12 mouse cellular contexts compared by ENCODE assay signal in the genomic region with DNA sequence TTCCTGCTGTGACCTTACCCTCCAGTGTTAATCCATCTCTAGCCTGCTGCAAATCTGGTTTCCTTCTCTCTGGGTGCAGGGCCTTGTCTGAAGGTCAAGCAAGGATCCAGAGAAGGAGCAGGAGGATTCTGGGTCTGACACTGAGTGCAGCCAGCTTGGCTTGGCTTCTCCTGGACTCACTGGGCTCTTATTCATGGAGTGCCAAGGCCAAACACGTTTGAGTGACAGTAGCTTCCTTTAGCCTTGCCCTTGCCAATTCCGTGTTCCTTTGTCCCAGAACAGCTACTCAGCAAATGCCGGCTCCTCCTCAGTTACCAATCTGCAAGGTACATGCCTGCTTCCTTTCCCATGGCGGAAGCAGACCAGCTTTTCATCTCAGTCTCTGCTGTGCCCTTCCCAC. TPM values are rescaled to one million over a fixed set of nuclear protein-coding genes. Genes with fewer than 3 reads are reported as not detected.
DNase-seq lines count a peak whose midpoint lies in the region; ATAC-seq and TF ChIP-seq lines count a peak whose summit lies in the region.
"Had no signal": no experiment of that assay in that cellular context is flagged by ENCODE, and none has a peak within 500 bp of the region (broad histone marks: within the 10 kb centered on the region; RNA-seq: fewer than 3 reads in every experiment).

No protein-coding gene starts in this region.

- WGBS in heart, embryonic 12.5 days, result 50% methylated on average over 4 of the region's 4 CpGs

- TF ChIP-seq CTCF in brain, embryonic 14.5 days (IDR thresholded peaks at IDR 0.05; ENCODE audit: borderline replicate concordance, extremely low read depth, insufficient read depth, insufficient read length), result no peak

- H3K27me3 ChIP-seq in heart, embryonic 12.5 days (replicated peaks), result no peaks in the 10 kb centered on the region
- H3K27me3 ChIP-seq: forebrain, embryonic 15.5 days; hindbrain, embryonic 13.5 days had no signal

- DNase-seq in heart, adult 11 months, result peak; percentile 95
- DNase-seq in ovary, adult 18-20 months (ENCODE audit: low spot score), result peak; percentile 58
- no peak for DNase-seq in ovary, postnatal 10 days (ENCODE audit: low spot score)
- peak; percentile 55 for DNase-seq in brain, embryonic 14.5 days (ENCODE audit: low read depth)
- peak; percentile 73 for DNase-seq in lung, postnatal 36 days
- no peak for DNase-seq in spleen, postnatal 14 days (ENCODE audit: low spot score in 2 of 2)
- no peak for DNase-seq in spleen, adult 18-20 months
- DNase-seq: layer of hippocampus, postnatal 36 days had no signal

- TF ChIP-seq POLR2A in brain, embryonic 14.5 days (IDR thresholded peaks at IDR 0.05; ENCODE audit: borderline replicate concordance, extremely low read depth, insufficient read depth, insufficient read length, poor library complexity, severe bottlenecking), result no peak

- no peak overlapping the region for H3K9ac ChIP-seq in heart, embryonic 12.5 days
- H3K9ac ChIP-seq: forebrain, embryonic 15.5 days; hindbrain, embryonic 13.5 days had no signal

- no peaks in the 10 kb centered on the region for H3K36me3 ChIP-seq in heart, embryonic 12.5 days
- H3K36me3 ChIP-seq: forebrain, embryonic 15.5 days; hindbrain, embryonic 13.5 days had no signal

- no peak overlapping the region for H3K4me2 ChIP-seq in heart, embryonic 12.5 days
- H3K4me2 ChIP-seq: forebrain, embryonic 15.5 days; hindbrain, embryonic 13.5 days; liver, embryonic 11.5 days had no signal

- no peak for ATAC-seq in heart, embryonic 12.5 days (ENCODE audit: insufficient number of reproducible peaks, low FRiP score)
- ATAC-seq: forebrain, embryonic 15.5 days had no signal

- H3K9me3 ChIP-seq in heart, embryonic 12.5 days (replicated peaks), result no peaks in the 10 kb centered on the region
- H3K9me3 ChIP-seq: forebrain, embryonic 15.5 days; hindbrain, embryonic 13.5 days had no signal

- no peak overlapping the region for H3K27ac ChIP-seq in heart, embryonic 12.5 days (ENCODE audit: poor library complexity, severe bottlenecking)
- H3K27ac ChIP-seq: forebrain, embryonic 15.5 days; hindbrain, embryonic 13.5 days had no signal

- H3K4me3 ChIP-seq in heart, embryonic 12.5 days, result no peak overlapping the region
- H3K4me3 ChIP-seq: forebrain, embryonic 15.5 days; hindbrain, embryonic 13.5 days had no signal

- peaks cover 55% of the 10 kb centered on the region for H3K4me1 ChIP-seq in heart, embryonic 12.5 days (replicated peaks)

RNA-seq across cellular contexts. Expression of gene Cryaa, which starts 49.6 kb away (rescaled TPM):
- 0.44 TPM in 1 of 2 replicates, not detected in the other for polyA plus RNA-seq in heart, embryonic 12.5 days (2016; fragmentation: Nextera tagmentation; extraction: Ambion mirVana)
- polyA plus RNA-seq in brain, embryonic 14.5 days (2012; rRNA removed), result 0.06 and 0.12 TPM in 2 replicates
- polyA plus RNA-seq: forebrain, embryonic 15.5 days; hindbrain, embryonic 13.5 days; liver, embryonic 11.5 days had no signal

Comparison
In these comparisons a context has a peak if more than half of its experiments do, and no peak if none do; other contexts are left out.
1. DNase-seq: peak in heart, adult 11 months (single experiment), ovary, adult 18-20 months (single experiment), brain, embryonic 14.5 days (single experiment) and lung, postnatal 36 days (single experiment); none in ovary, postnatal 10 days (single experiment), spleen, postnatal 14 days (0 of 2) and spleen, adult 18-20 months (0 of 2).